Mouse (Mus musculus) ovary, postnatal 10 days (tissue): Measurements from ENCODE around the gene BC005537.
"Not testable (repeated sequence)": the region's sequence is repeated elsewhere in the genome, so short reads cannot be mapped to it uniquely, and the experiment has no call there.

Experiments used
- DNase-seq: peaks from one replicate; pipeline ENCODE4 v3.0.0; 2022; ENCODE audit warnings: low spot score

BC005537 gene

GRCm38 (mm10) chr13:24801308-24801921 lies at the start of gene BC005537:
Gene BC005537 (plus strand): TSS chr13:24801657.
- DNase-seq = peak; percentile 26

GRCm38 (mm10) chr13:24756756-24757155 lies 44.7 kb upstream of the BC005537 start:
- DNase-seq = no peak

GRCm38 (mm10) chr13:24757820-24758564 lies 43.5 kb upstream of the BC005537 start:
- no peak for DNase-seq

GRCm38 (mm10) chr13:24759451-24759850 lies 42.0 kb upstream of the BC005537 start:
- no peak for DNase-seq

- no peak for DNase-seq
Observed at GRCm38 (mm10) chr13:24760351-24760870, 41.0 kb upstream of the BC005537 start.

GRCm38 (mm10) chr13:24761083-24761402 lies 40.4 kb upstream of the BC005537 start:
- DNase-seq = no peak

- DNase-seq = peak; percentile 62
Observed at GRCm38 (mm10) chr13:24761403-24762227, 39.8 kb upstream of the BC005537 start, which contains the start of gene Gmnn. Gene Gmnn (minus strand): TSS chr13:24761923.

GRCm38 (mm10) chr13:24762254-24762653 lies 39.2 kb upstream of the BC005537 start:
- DNase-seq = no peak

- DNase-seq = not testable (repeated sequence)
Observed at GRCm38 (mm10) chr13:24767809-24768208, 33.6 kb upstream of the BC005537 start.

- DNase-seq = not testable (repeated sequence)
Observed at GRCm38 (mm10) chr13:24771482-24771881, 30.0 kb upstream of the BC005537 start.

GRCm38 (mm10) chr13:24776146-24776844 lies 25.2 kb upstream of the BC005537 start:
- DNase-seq = no peak

- DNase-seq = no peak
Observed at GRCm38 (mm10) chr13:24778026-24778425, 23.4 kb upstream of the BC005537 start.

GRCm38 (mm10) chr13:24778706-24779380 lies 22.6 kb upstream of the BC005537 start:
- DNase-seq = no peak

- DNase-seq = no peak
Observed at GRCm38 (mm10) chr13:24781916-24782315, 19.5 kb upstream of the BC005537 start.

GRCm38 (mm10) chr13:24786014-24786490 lies 15.4 kb upstream of the BC005537 start:
- DNase-seq = no peak

GRCm38 (mm10) chr13:24787477-24787876 lies 14.0 kb upstream of the BC005537 start:
- DNase-seq = no peak

GRCm38 (mm10) chr13:24791349-24791748 lies 10.1 kb upstream of the BC005537 start:
- no peak for DNase-seq

GRCm38 (mm10) chr13:24792411-24793045 lies 8.9 kb upstream of the BC005537 start:
- no peak for DNase-seq

GRCm38 (mm10) chr13:24798686-24799085 lies 2.8 kb upstream of the BC005537 start:
- DNase-seq = no peak

- no peak for DNase-seq
Observed at GRCm38 (mm10) chr13:24799378-24799777, 2.1 kb upstream of the BC005537 start.
